Mouse (Mus musculus): ENCODE data around the gene Ttc7b. TPM values are rescaled to one million over a fixed set of nuclear protein-coding genes. Genes with fewer than 3 reads are reported as not detected.

Ttc7b gene
- polyA plus RNA-seq, 2 experiments = 7.3 to 28.1 TPM

- ATAC-seq (ENCODE audit: low FRiP score, low read depth) = no peak
- Histone ChIP-seq H3K9ac (ENCODE audit: low read depth, low read length, severe bottlenecking) (no peak overlapping the region), H3K27me3 (ENCODE audit: control insufficient read depth, insufficient read depth, low read length) (no peaks in the 10 kb centered on the region), H3K4me1 (ENCODE audit: control insufficient read depth, insufficient read depth, low read length) (no peaks in the 10 kb centered on the region), H3K4me2 (replicated peaks; ENCODE audit: low read depth, low read length, severe bottlenecking) (no peak overlapping the region), H3K4me3 (replicated peaks; ENCODE audit: low read length) (no peak overlapping the region), H3K9me3 (ENCODE audit: control insufficient read depth, low read length) (no peaks in the 10 kb centered on the region), H3K36me3 (ENCODE audit: control insufficient read depth, insufficient read depth, low read length) (peaks cover 43% of the 10 kb centered on the region), H3K27ac (replicated peaks; ENCODE audit: low read depth, low read length) (no peak overlapping the region)
- WGBS = 83% methylated on average over 4 of the region's 4 CpGs
- DNase-seq (ENCODE audit: low spot score) = no peak
- TF ChIP-seq POLR2A (IDR thresholded peaks at IDR 0.05; ENCODE audit: borderline replicate concordance, extremely low read depth, insufficient read depth, insufficient read length) = no peak
Observed at GRCm38 (mm10) chr12:100328998-100329397, 191.6 kb downstream of the Ttc7b start.

DNA sequence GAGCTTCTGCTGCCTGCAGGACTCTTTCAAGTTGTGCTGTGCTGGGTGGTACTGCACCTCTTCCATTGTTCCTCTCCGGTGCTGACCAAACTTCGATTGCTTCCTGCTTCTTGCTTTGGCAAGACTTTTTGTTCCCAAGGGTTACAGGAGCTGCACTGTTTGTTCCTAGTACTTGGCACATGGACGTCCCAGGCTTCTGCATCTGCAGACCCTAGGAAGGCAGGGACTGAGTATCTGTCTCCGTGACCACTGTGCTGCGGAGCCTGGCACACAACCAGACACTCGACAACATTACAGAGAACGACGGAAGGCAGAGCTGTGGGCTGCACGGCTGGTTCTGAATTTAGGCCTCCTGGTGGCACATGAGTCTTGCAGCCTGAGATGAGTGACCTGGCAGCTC lies 192.1 kb downstream of the Ttc7b start:
- H3K4me3 ChIP-seq (replicated peaks; ENCODE audit: low read length) = no peak overlapping the region
- no peaks in the 10 kb centered on the region for H3K27me3 ChIP-seq (ENCODE audit: control insufficient read depth, insufficient read depth, low read length)
- no peak overlapping the region for H3K27ac ChIP-seq (replicated peaks; ENCODE audit: low read depth, low read length)
- no peak overlapping the region for H3K9ac ChIP-seq (ENCODE audit: low read depth, low read length, severe bottlenecking)
- H3K9me3 ChIP-seq (ENCODE audit: control insufficient read depth, low read length) = no peaks in the 10 kb centered on the region
- no peaks in the 10 kb centered on the region for H3K4me1 ChIP-seq (ENCODE audit: control insufficient read depth, insufficient read depth, low read length)
- DNase-seq (ENCODE audit: low spot score) = no peak
- ATAC-seq (ENCODE audit: low FRiP score, low read depth) = no peak
- no peak overlapping the region for H3K4me2 ChIP-seq (replicated peaks; ENCODE audit: low read depth, low read length, severe bottlenecking)
- peaks cover 43% of the 10 kb centered on the region for H3K36me3 ChIP-seq (ENCODE audit: control insufficient read depth, insufficient read depth, low read length)
- TF ChIP-seq POLR2A (IDR thresholded peaks at IDR 0.05; ENCODE audit: borderline replicate concordance, extremely low read depth, insufficient read depth, insufficient read length) = no peak
- 87% methylated on average over 9 of the region's 9 CpGs for WGBS

- H3K4me3 ChIP-seq (replicated peaks; ENCODE audit: low read length) = no peak overlapping the region
- TF ChIP-seq POLR2A (IDR thresholded peaks at IDR 0.05; ENCODE audit: borderline replicate concordance, extremely low read depth, insufficient read depth, insufficient read length) = no peak
- no peak overlapping the region for H3K27ac ChIP-seq (replicated peaks; ENCODE audit: low read depth, low read length)
- no peaks in the 10 kb centered on the region for H3K4me1 ChIP-seq (ENCODE audit: control insufficient read depth, insufficient read depth, low read length)
- no peak overlapping the region for H3K4me2 ChIP-seq (replicated peaks; ENCODE audit: low read depth, low read length, severe bottlenecking)
- no peaks in the 10 kb centered on the region for H3K27me3 ChIP-seq (ENCODE audit: control insufficient read depth, insufficient read depth, low read length)
- H3K9ac ChIP-seq (ENCODE audit: low read depth, low read length, severe bottlenecking) = no peak overlapping the region
- H3K9me3 ChIP-seq (ENCODE audit: control insufficient read depth, low read length) = no peaks in the 10 kb centered on the region
- WGBS = 95% methylated on average over 2 of the region's 2 CpGs
- peaks cover 36% of the 10 kb centered on the region for H3K36me3 ChIP-seq (ENCODE audit: control insufficient read depth, insufficient read depth, low read length)
- ATAC-seq (ENCODE audit: low FRiP score, low read depth) (no peak), DNase-seq (ENCODE audit: low spot score) (no peak)
Observed at GRCm38 (mm10) chr12:100326732-100327131, 193.9 kb downstream of the Ttc7b start.

- H3K4me3 ChIP-seq (replicated peaks; ENCODE audit: low read length) = no peak overlapping the region
- TF ChIP-seq POLR2A (IDR thresholded peaks at IDR 0.05; ENCODE audit: borderline replicate concordance, extremely low read depth, insufficient read depth, insufficient read length) = no peak
- H3K27ac ChIP-seq (replicated peaks; ENCODE audit: low read depth, low read length) = no peak overlapping the region
- peaks cover 36% of the 10 kb centered on the region for H3K36me3 ChIP-seq (ENCODE audit: control insufficient read depth, insufficient read depth, low read length)
- H3K4me1 ChIP-seq (ENCODE audit: control insufficient read depth, insufficient read depth, low read length) = no peaks in the 10 kb centered on the region
- H3K9ac ChIP-seq (ENCODE audit: low read depth, low read length, severe bottlenecking) = no peak overlapping the region
- H3K4me2 ChIP-seq (replicated peaks; ENCODE audit: low read depth, low read length, severe bottlenecking) = no peak overlapping the region
- DNase-seq (ENCODE audit: low spot score) (no peak), ATAC-seq (ENCODE audit: low FRiP score, low read depth) (no peak)
- H3K9me3 ChIP-seq (ENCODE audit: control insufficient read depth, low read length) = no peaks in the 10 kb centered on the region
- 97% methylated on average over 4 of the region's 4 CpGs for WGBS
- H3K27me3 ChIP-seq (ENCODE audit: control insufficient read depth, insufficient read depth, low read length) = no peaks in the 10 kb centered on the region
Observed at GRCm38 (mm10) chr12:100325618-100326017, 195.0 kb downstream of the Ttc7b start.

DNA sequence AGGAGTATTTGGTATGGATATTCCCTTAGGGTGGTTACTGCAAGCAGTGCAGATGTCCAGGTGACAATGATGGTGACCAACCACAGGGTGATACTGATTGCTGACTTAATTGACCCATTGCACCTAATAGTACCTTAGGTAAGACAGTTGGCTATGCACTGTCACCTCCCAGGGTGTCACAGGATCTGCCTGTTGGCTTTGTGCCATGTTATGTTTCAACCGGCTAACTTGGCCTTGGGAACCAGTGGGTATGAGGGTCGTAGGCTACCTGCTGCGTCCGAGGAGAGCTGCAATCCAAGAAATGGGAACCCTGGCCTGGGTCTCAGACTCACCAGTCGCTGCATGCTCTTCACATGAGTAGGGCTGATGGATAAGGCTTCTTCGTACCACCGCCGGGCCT lies 195.4 kb downstream of the Ttc7b start:
- H3K36me3 ChIP-seq (ENCODE audit: control insufficient read depth, insufficient read depth, low read length) = peaks cover 36% of the 10 kb centered on the region
- no peaks in the 10 kb centered on the region for H3K4me1 ChIP-seq (ENCODE audit: control insufficient read depth, insufficient read depth, low read length)
- ATAC-seq (ENCODE audit: low FRiP score, low read depth) (no peak), DNase-seq (ENCODE audit: low spot score) (no peak)
- H3K9ac ChIP-seq (ENCODE audit: low read depth, low read length, severe bottlenecking) = no peak overlapping the region
- 97% methylated on average over 8 of the region's 8 CpGs for WGBS
- no peak overlapping the region for H3K27ac ChIP-seq (replicated peaks; ENCODE audit: low read depth, low read length)
- no peak for TF ChIP-seq POLR2A (IDR thresholded peaks at IDR 0.05; ENCODE audit: borderline replicate concordance, extremely low read depth, insufficient read depth, insufficient read length)
- H3K9me3 ChIP-seq (ENCODE audit: control insufficient read depth, low read length) = no peaks in the 10 kb centered on the region
- H3K4me3 ChIP-seq (replicated peaks; ENCODE audit: low read length) = no peak overlapping the region
- no peak overlapping the region for H3K4me2 ChIP-seq (replicated peaks; ENCODE audit: low read depth, low read length, severe bottlenecking)
- H3K27me3 ChIP-seq (ENCODE audit: control insufficient read depth, insufficient read depth, low read length) = no peaks in the 10 kb centered on the region

- Histone ChIP-seq H3K9ac (ENCODE audit: low read depth, low read length, severe bottlenecking) (no peak overlapping the region), H3K4me2 (replicated peaks; ENCODE audit: low read depth, low read length, severe bottlenecking) (no peak overlapping the region), H3K4me3 (replicated peaks; ENCODE audit: low read length) (no peak overlapping the region), H3K4me1 (ENCODE audit: control insufficient read depth, insufficient read depth, low read length) (no peaks in the 10 kb centered on the region), H3K27ac (replicated peaks; ENCODE audit: low read depth, low read length) (no peak overlapping the region), H3K27me3 (ENCODE audit: control insufficient read depth, insufficient read depth, low read length) (no peaks in the 10 kb centered on the region), H3K36me3 (ENCODE audit: control insufficient read depth, insufficient read depth, low read length) (peaks cover 41% of the 10 kb centered on the region), H3K9me3 (ENCODE audit: control insufficient read depth, low read length) (no peaks in the 10 kb centered on the region)
- DNase-seq (ENCODE audit: low spot score) (no peak), ATAC-seq (ENCODE audit: low FRiP score, low read depth) (no peak)
- TF ChIP-seq POLR2A (IDR thresholded peaks at IDR 0.05; ENCODE audit: borderline replicate concordance, extremely low read depth, insufficient read depth, insufficient read length) = no peak
- 79% methylated on average over 2 of the region's 2 CpGs for whole genome bisulfite sequencing
Observed at GRCm38 (mm10) chr12:100323641-100324040, 197.0 kb downstream of the Ttc7b start.

All from limb, embryonic 14.5 days (tissue).